Mouse (Mus musculus) R1 (cell line): Measurements from ENCODE around the gene Gm45618.
"Not testable (repeated sequence)": the region's sequence is repeated elsewhere in the genome, so short reads cannot be mapped to it uniquely, and the experiment has no call there.

Source experiments
- DNase-seq: peaks from one replicate; pipeline ENCODE4 v3.0.0-alpha.2; 2018; ENCODE audit warnings: low read depth, low spot score

Gm45618 gene

GRCm38 (mm10) chr7:142120629-142121028, at the start of gene Gm45618:
Gm45618 (minus strand) TSS chr7:142120729.
- not testable (repeated sequence) for DNase-seq

DNA sequence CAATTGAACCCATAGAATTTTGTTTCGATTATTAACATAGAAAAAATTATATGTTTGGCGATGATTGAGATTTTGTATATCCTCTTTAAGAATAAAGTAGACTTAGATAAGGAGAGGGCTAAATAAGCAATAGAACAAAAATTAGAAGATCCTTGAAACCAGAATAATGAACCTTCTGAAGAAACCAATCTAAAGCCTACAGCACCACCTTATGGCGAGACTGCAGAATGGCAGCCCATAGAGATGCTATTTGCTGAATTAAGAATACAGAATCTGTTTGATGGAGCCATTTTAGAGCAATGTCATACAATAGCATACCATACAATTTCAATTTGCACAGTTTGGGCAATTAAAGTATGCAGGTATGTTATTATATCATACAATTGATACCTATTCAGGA, 49.3 kb upstream of the Gm45618 start:
- peak; percentile 57 for DNase-seq

GRCm38 (mm10) chr7:142165639-142166038, 45.1 kb upstream of the Gm45618 start, which contains the start of gene Gm4553:
Gm4553 (minus strand) TSS chr7:142165739.
- not testable (repeated sequence) for DNase-seq

DNA sequence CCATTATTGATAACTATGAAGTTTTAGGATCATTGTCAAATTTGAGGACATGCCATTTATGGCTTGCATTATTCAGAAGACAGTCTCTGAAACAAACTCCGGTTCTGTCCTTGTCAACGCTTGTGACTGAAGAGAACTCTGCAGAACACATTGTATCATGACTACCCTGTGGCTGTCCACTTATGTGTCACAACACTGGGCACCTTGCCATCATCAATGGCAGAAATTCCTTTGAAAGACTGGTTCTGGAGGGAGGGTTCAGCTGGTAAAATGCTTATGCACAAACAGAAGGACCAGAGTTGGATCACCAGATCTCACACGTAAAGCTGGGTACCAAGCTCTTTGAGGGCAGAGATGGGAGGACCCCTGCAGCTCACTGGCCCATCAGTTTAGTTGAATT, 38.8 kb upstream of the Gm45618 start:
- no peak for DNase-seq

- not testable (repeated sequence) for DNase-seq
Observed at GRCm38 (mm10) chr7:142157013-142157412, 36.5 kb upstream of the Gm45618 start, which contains the start of gene Gm29735. Gm29735 (minus strand) TSS chr7:142157113.

DNA sequence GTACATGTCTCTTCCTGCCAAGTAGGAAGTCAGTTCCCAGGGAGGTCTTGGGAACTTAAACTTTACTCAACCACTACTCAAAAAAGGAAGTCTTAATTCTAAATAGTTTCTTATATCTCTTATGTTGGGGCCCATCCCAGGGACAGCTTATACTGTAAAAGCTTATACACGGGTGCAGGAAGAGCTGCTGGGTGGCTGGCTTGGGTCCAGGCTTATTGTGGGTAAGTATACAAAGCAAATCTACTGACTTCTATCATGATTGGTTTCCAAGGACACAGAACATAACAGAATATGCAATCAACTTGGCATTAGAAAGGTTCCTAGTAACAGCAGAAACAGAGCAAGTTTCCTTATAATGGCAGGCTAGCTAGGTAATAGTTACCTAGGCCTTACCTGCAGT, 34.8 kb upstream of the Gm45618 start:
- DNase-seq = no peak

GRCm38 (mm10) chr7:142152191-142152590, 31.7 kb upstream of the Gm45618 start:
- no peak for DNase-seq

DNA sequence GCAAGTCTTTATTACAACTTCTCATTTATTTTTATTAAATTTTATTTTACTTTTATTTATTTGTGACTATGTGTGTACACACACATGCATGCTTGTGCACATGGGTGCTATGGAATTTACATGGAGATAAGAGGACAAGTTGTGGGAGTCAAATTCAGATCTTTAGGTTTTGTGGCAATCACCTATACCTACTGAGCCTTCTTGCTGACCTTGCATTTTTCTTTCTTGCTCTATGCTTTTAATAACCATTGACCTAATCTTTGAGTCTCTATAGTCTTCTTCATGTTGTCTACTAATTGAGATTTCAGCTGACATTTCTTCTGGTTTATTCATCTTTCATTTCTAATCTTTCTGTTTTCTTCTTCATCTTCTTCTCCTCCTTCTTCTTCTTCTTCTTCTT, 28.1 kb upstream of the Gm45618 start:
- DNase-seq = no peak

GRCm38 (mm10) chr7:142146033-142146432, 25.5 kb upstream of the Gm45618 start:
- DNase-seq = peak; percentile 81

GRCm38 (mm10) chr7:142145413-142145940, 24.9 kb upstream of the Gm45618 start:
- peak; percentile 11 for DNase-seq

DNA sequence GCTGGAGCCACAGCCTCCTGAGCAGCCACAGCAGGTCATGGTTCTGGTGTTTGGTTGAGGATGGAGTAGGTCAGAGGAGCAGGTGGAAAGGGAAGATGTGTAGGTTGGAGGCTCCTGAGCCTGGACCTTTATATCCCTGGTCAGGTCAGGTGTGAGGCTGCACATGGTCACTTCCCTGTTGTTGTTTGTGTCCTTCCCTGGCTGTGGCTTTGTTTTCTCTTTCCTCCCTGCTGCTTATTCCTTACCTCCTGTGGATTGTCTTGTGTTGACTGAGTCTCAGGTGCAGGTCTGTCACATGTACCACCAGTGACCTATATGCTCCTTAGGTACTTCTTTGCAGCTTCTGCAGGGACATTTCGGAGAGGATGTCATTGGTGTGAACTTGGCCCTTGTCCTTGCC, 24.0 kb upstream of the Gm45618 start, which contains the start of gene Gm45337:
Gene Gm45337, minus strand, starts transcription at position 101 of the 400 bp plus-strand sequence.
- no peak for DNase-seq

- DNase-seq = not testable (repeated sequence)
Observed at GRCm38 (mm10) chr7:142143506-142144010, 23.0 kb upstream of the Gm45618 start.

DNA sequence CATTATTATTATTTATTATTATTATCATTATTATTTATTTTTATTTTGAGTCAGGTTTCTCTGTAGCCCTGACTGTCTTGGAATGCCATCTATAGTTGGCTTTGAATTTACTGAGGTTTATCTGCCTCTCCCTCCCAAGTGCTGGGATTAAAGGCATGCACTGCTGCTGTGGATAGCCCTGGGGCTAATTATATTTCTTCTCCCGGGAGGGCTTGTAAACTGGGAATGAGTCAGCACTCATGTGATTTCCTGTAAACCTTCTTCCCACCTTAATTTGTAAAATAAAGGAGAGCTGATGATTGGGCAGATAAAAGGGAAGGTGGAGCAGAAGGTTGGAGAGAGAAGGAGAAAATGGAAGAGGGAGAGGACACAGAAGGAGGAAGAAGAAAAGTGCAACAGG, 20.2 kb upstream of the Gm45618 start:
- DNase-seq = peak; percentile 59

DNA sequence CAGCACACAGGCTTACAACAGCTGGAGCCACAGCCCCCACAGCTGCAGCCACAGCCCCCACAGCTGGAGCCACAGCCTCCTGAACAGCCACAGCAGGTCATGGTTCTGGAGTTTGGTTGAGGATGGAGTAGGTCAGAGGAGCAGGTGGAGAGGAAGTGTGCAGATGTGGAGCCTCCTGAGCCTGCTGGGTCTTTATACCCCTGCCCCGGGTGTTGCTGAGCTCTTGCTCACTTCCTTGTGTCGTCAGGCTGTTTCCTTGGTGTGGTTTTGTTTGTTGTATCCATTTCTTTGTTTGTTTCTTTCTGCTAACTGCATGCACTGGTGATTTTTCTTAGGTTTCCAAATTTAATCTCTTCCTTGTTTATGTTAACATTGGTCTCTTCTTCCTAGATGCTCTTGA, 15.4 kb upstream of the Gm45618 start, which contains the start of gene Gm39115:
Gene Gm39115, minus strand, starts transcription at position 101 of the 400 bp plus-strand sequence.
- not testable (repeated sequence) for DNase-seq

- no peak for DNase-seq
Observed at GRCm38 (mm10) chr7:142134206-142134995, 13.9 kb upstream of the Gm45618 start.

- no peak for DNase-seq
Observed at GRCm38 (mm10) chr7:142128843-142129242, 8.3 kb upstream of the Gm45618 start.

- peak; percentile 41 for DNase-seq
Observed at GRCm38 (mm10) chr7:142119632-142120031, 897 bp downstream of the Gm45618 start.

DNA sequence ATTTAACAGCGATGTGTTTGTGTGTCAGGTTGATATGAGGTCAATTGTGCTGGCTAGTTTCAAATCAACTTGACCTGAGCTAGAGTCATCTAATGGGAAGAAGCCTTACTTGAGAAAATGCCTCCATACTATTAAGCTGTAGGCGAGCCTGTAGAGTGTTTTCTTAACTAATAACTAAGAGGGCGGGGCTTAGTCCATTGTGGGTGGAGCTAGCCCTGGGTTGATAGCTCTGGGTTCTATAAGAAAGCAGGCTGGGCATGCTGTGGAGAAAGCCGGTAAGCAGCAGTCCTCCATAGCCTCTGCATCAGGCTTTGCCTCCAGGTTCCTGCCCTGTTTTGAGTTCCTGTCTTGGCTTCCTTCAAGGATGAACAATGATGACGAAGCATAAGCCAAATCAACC, 15.8 kb downstream of the Gm45618 start:
- DNase-seq = peak; percentile 10

GRCm38 (mm10) chr7:142097776-142098175, 22.8 kb downstream of the Gm45618 start:
- peak; percentile 77 for DNase-seq

- no peak for DNase-seq
Observed at GRCm38 (mm10) chr7:142096701-142097100, 23.8 kb downstream of the Gm45618 start.

- DNase-seq = peak; percentile 81
Observed at GRCm38 (mm10) chr7:142095183-142095931, 25.2 kb downstream of the Gm45618 start, which contains the start of gene Dusp8. Dusp8 (minus strand) TSS chr7:142095843.
